Comparison of ENCODE assay signal across 14 mouse cellular contexts in genomic region chr5:3633951-3634350, GRCm38 (mm10). TPM values are rescaled to one million over a fixed set of nuclear protein-coding genes. Genes with fewer than 3 reads are reported as not detected.
DNase-seq lines count a peak whose midpoint lies in the region; ATAC-seq and TF ChIP-seq lines count a peak whose summit lies in the region.
"Had no signal": no experiment of that assay in that cellular context is flagged by ENCODE, and none has a peak within 500 bp of the region (broad histone marks: within the 10 kb centered on the region; RNA-seq: fewer than 3 reads in every experiment).

No protein-coding gene starts in this region.

- TF ChIP-seq EP300 in liver, postnatal 0 days (IDR thresholded peaks at IDR 0.05; ENCODE audit: low read depth) = no peak
- no peak for TF ChIP-seq EP300 in ES-Bruce4 (IDR thresholded peaks at IDR 0.05; ENCODE audit: insufficient read depth, low read depth, low read length)

- no peak overlapping the region for H3K4me3 ChIP-seq in gastrocnemius, adult 2 months
- no peak overlapping the region for H3K4me3 ChIP-seq in liver, postnatal 0 days (ENCODE audit: low read depth, low read length)
- no peak overlapping the region for H3K4me3 ChIP-seq in ES-Bruce4 (ENCODE audit: low read depth, low read length)
- H3K4me3 ChIP-seq: embryonic facial prominence, embryonic 13.5 days; myocyte had no signal

- no peak for DNase-seq in gastrocnemius, adult 2 months
- DNase-seq in gastrocnemius, postnatal 36 days = no peak
- no peak for DNase-seq in liver, postnatal 0 days
- DNase-seq in liver = no peak
- no peak for DNase-seq in yolk sac, embryonic 10.5 days (ENCODE audit: low spot score)
- no peak for DNase-seq in left cerebral cortex, postnatal 25 days (ENCODE audit: low spot score in 2 of 2)
- DNase-seq: lung, postnatal 10 days; right cerebral cortex, adult 18-20 months had no signal

- H3K27ac ChIP-seq in gastrocnemius, adult 2 months = no peak overlapping the region
- H3K27ac ChIP-seq in liver, postnatal 0 days (ENCODE audit: low read depth) = no peak overlapping the region
- no peak overlapping the region for H3K27ac ChIP-seq in ES-Bruce4 (ENCODE audit: insufficient read depth, low read length)
- H3K27ac ChIP-seq: embryonic facial prominence, embryonic 13.5 days had no signal

- intact Hi-C loops in gastrocnemius, adult 2 months (cut with DNase I) = no loop called here
- intact Hi-C loops in gastrocnemius, postnatal 36 days (cut with DNase I) = no loop called here
- intact Hi-C loops in left cerebral cortex, postnatal 25 days (cut with DNase I) = no loop called here

- no peak overlapping the region for H3K4me2 ChIP-seq in liver, postnatal 0 days (ENCODE audit: low read depth, low read length)
- H3K4me2 ChIP-seq: embryonic facial prominence, embryonic 13.5 days had no signal

- WGBS in liver, postnatal 0 days (ENCODE audit: insufficient replicate concordance) = 66% methylated on average over 4 of the region's 4 CpGs

- no peaks in the 10 kb centered on the region for H3K9me3 ChIP-seq in liver, postnatal 0 days (ENCODE audit: low read length)
- no peaks in the 10 kb centered on the region for H3K9me3 ChIP-seq in ES-Bruce4 (replicated peaks; ENCODE audit: control insufficient read depth, insufficient read depth, low read length, poor library complexity, severe bottlenecking)
- H3K9me3 ChIP-seq: embryonic facial prominence, embryonic 13.5 days had no signal

- TF ChIP-seq CTCF in gastrocnemius, adult 2 months (IDR thresholded peaks at IDR 0.05) = peak; percentile 59
- peak; percentile 54 for TF ChIP-seq CTCF in liver, postnatal 0 days (IDR thresholded peaks at IDR 0.05; ENCODE audit: low read depth)
- peak; percentile 44 for TF ChIP-seq CTCF in ES-Bruce4 (IDR thresholded peaks at IDR 0.05; ENCODE audit: low read depth, low read length)

- peaks cover 22% of the 10 kb centered on the region; the same call in 1 of the 2 replicates for H3K36me3 ChIP-seq in liver, postnatal 0 days (replicated peaks; ENCODE audit: insufficient read depth, low read length)
- H3K36me3 ChIP-seq in ES-Bruce4 (ENCODE audit: control insufficient read depth, insufficient read depth, low read length, poor library complexity, severe bottlenecking) = peaks cover 4% of the 10 kb centered on the region; the same call in 1 of the 2 replicates

- no peak for TF ChIP-seq POLR2A in ES-Bruce4 (IDR thresholded peaks at IDR 0.05; ENCODE audit: insufficient read depth, low read length)

- no peak overlapping the region for H3K9ac ChIP-seq in liver, postnatal 0 days (replicated peaks)
- no peak overlapping the region for H3K9ac ChIP-seq in ES-Bruce4 (ENCODE audit: low read depth, poor library complexity, severe bottlenecking)
- H3K9ac ChIP-seq: embryonic facial prominence, embryonic 13.5 days had no signal

- ATAC-seq in liver, postnatal 0 days = no peak
- 0 out of 2 replicates have a peak, but pooled peaks have one; percentile 72 for ATAC-seq in erythroblast, adult 5-6 weeks (replicated peaks; ENCODE audit: low FRiP score, poor library complexity, severe bottlenecking)

- H3K27me3 ChIP-seq in liver, postnatal 0 days (ENCODE audit: insufficient read depth, low read length) = no peaks in the 10 kb centered on the region
- H3K27me3 ChIP-seq in ES-Bruce4 (ENCODE audit: control insufficient read depth, insufficient read depth, low read length, poor library complexity, severe bottlenecking) = no peaks in the 10 kb centered on the region
- H3K27me3 ChIP-seq: embryonic facial prominence, embryonic 13.5 days had no signal

- no peaks in the 10 kb centered on the region for H3K4me1 ChIP-seq in liver, postnatal 0 days (ENCODE audit: insufficient read depth)
- no peaks in the 10 kb centered on the region for H3K4me1 ChIP-seq in ES-Bruce4 (ENCODE audit: control insufficient read depth, insufficient read depth, low read length)
- H3K4me1 ChIP-seq: embryonic facial prominence, embryonic 13.5 days had no signal

RNA-seq across cellular contexts. Expression of gene Tmbim7, which starts 17.0 kb away (rescaled TPM):
- total RNA-seq in gastrocnemius, adult 2 months (2021) = not detected
- total RNA-seq in gastrocnemius, postnatal 36 days (2021) = not detected
- not detected in 2 replicates for polyA plus RNA-seq in liver, postnatal 0 days (2015; fragmentation: Nextera tagmentation; extraction: Ambion mirVana)
- polyA plus RNA-seq in ES-Bruce4 (2011; ENCODE audit: insufficient read depth, insufficient read length, low read depth, missing spikeins) = not detected in 2 replicates
- total RNA-seq in erythroblast, adult 5-6 weeks (2015; ENCODE audit: low replicate concordance) = not detected in 2 replicates
- total RNA-seq in erythroblast, adult 5-6 weeks (2017; ENCODE audit: low replicate concordance) = not detected in 2 replicates
- total RNA-seq in left cerebral cortex, postnatal 25 days (2021) = not detected
- total RNA-seq: hematopoietic stem cell, adult 5-6 weeks; layer of hippocampus, adult 8-10 months had no signal
- polyA plus RNA-seq: embryonic facial prominence, embryonic 13.5 days; myocyte had no signal

RNA-seq across cellular contexts. Expression of gene Gatad1, which starts 23.0 kb away (rescaled TPM):
- 100 to 1,000 TPM in 1 of 2 experiments, 10 to 100 TPM in 1; 91.4 to 100 TPM for total RNA-seq in gastrocnemius, adult 2 months (2021)
- total RNA-seq in gastrocnemius, postnatal 36 days (2021) = 10 to 100 TPM; 69.2 to 87.0 TPM
- polyA plus RNA-seq in liver, postnatal 0 days (2015; fragmentation: Nextera tagmentation; extraction: Ambion mirVana) = 25.7 and 26.9 TPM in 2 replicates
- 146 and 151 TPM in 2 replicates for polyA plus RNA-seq in ES-Bruce4 (2011; ENCODE audit: insufficient read depth, insufficient read length, low read depth, missing spikeins)
- 49.3 and 49.4 TPM in 2 replicates for total RNA-seq in erythroblast, adult 5-6 weeks (2015; ENCODE audit: low replicate concordance)
- 42.1 and 58.0 TPM in 2 replicates for total RNA-seq in erythroblast, adult 5-6 weeks (2017; ENCODE audit: low replicate concordance)
- total RNA-seq in left cerebral cortex, postnatal 25 days (2021) = 100 to 1,000 TPM; 114 to 126 TPM

RNA-seq across cellular contexts. Expression of gene Rbm48, which starts 37.6 kb away (rescaled TPM):
- total RNA-seq in gastrocnemius, adult 2 months (2021) = 1 to 10 TPM; 5.3 to 8.5 TPM
- total RNA-seq in gastrocnemius, postnatal 36 days (2021) = 1 to 10 TPM; 4.7 to 5.7 TPM
- 4.1 and 4.6 TPM in 2 replicates for polyA plus RNA-seq in liver, postnatal 0 days (2015; fragmentation: Nextera tagmentation; extraction: Ambion mirVana)
- 13.9 and 17.6 TPM in 2 replicates for polyA plus RNA-seq in ES-Bruce4 (2011; ENCODE audit: insufficient read depth, insufficient read length, low read depth, missing spikeins)
- 3.1 and 3.5 TPM in 2 replicates for total RNA-seq in erythroblast, adult 5-6 weeks (2015; ENCODE audit: low replicate concordance)
- total RNA-seq in erythroblast, adult 5-6 weeks (2017; ENCODE audit: low replicate concordance) = 9.9 and 22.0 TPM in 2 replicates
- 10 to 100 TPM; 12.1 to 13.6 TPM for total RNA-seq in left cerebral cortex, postnatal 25 days (2021)

RNA-seq across cellular contexts. Expression of gene Pex1, which starts 38.1 kb away (rescaled TPM):
- total RNA-seq in gastrocnemius, adult 2 months (2021) = 1 to 10 TPM; 8.3 to 8.7 TPM
- 1 to 10 TPM; 6.9 to 7.3 TPM for total RNA-seq in gastrocnemius, postnatal 36 days (2021)
- polyA plus RNA-seq in liver, postnatal 0 days (2015; fragmentation: Nextera tagmentation; extraction: Ambion mirVana) = 8.1 and 11.3 TPM in 2 replicates
- polyA plus RNA-seq in ES-Bruce4 (2011; ENCODE audit: insufficient read depth, insufficient read length, low read depth, missing spikeins) = 23.4 and 23.7 TPM in 2 replicates
- 11.1 and 19.2 TPM in 2 replicates for total RNA-seq in erythroblast, adult 5-6 weeks (2015; ENCODE audit: low replicate concordance)
- 5.0 and 7.8 TPM in 2 replicates for total RNA-seq in erythroblast, adult 5-6 weeks (2017; ENCODE audit: low replicate concordance)
- 10 to 100 TPM; 25.2 to 30.3 TPM for total RNA-seq in left cerebral cortex, postnatal 25 days (2021)
